Mouse (Mus musculus) lung, embryonic 14.5 days (tissue): ENCODE measurements around the gene Gm20741. TPM values are rescaled to one million over a fixed set of nuclear protein-coding genes. Genes with fewer than 3 reads are reported as not detected.

ENCODE experiments used
- ATAC-seq: fragments of 200-750 bp; cut with Nextera tagmentation; 2 replicates; pipeline ENCODE4 v1.8.0; 2017; ENCODE audit warnings: mild to moderate bottlenecking, moderate TSS enrichment, moderate library complexity; ENCODE audit not compliant: insufficient read depth
- DNase-seq: peaks from one replicate; pipeline ENCODE4 v3.0.0-alpha.2; 2015
- H3K27ac ChIP-seq: fragments of 300-500 bp; sonication (generic); 2 replicates; pipeline ENCODE4 v1.5.1; 2014; ENCODE audit warnings: low read depth, mild to moderate bottlenecking, moderate library complexity
- H3K27me3 ChIP-seq: fragments of 300-500 bp; sonication (generic); 2 replicates; pipeline ENCODE4 v1.6.1; 2014; ENCODE audit warnings: low read length, control low read depth; ENCODE audit not compliant: insufficient read depth
- H3K36me3 ChIP-seq: fragments of 300-500 bp; sonication (generic); 2 replicates; pipeline ENCODE4 v1.6.1; 2014; ENCODE audit warnings: control low read depth; ENCODE audit not compliant: insufficient read depth
- H3K4me1 ChIP-seq: fragments of 300-500 bp; sonication (generic); 2 replicates; pipeline ENCODE4 v1.6.1; 2014; ENCODE audit warnings: antibody characterized with exemption, control low read depth; ENCODE audit not compliant: insufficient read depth
- H3K4me2 ChIP-seq: fragments of 300-500 bp; sonication (generic); 2 replicates; pipeline ENCODE4 v1.6.1; 2014; ENCODE audit warnings: mild to moderate bottlenecking
- H3K4me3 ChIP-seq: fragments of 300-500 bp; sonication (generic); 2 replicates; pipeline ENCODE4 v1.5.1; 2014; ENCODE audit warnings: low read depth, low read length
- H3K9ac ChIP-seq: fragments of 300-500 bp; sonication (generic); 2 replicates; pipeline ENCODE4 v1.6.1; 2014
- H3K9me3 ChIP-seq: fragments of 300-500 bp; sonication (generic); 2 replicates; pipeline ENCODE4 v1.6.1; 2016; ENCODE audit warnings: low read depth, low read length, control low read depth
- CTCF ChIP-seq: IDR thresholded peaks from 2 replicates; pipeline ENCODE4 v1.5.1; 2016; ENCODE audit warnings: antibody characterized with exemption, low read depth
- WGBS: fragments of 180-500 bp; shearing (Covaris S2); extraction: QIAGEN DNeasy Blood & Tissue Kit; methylation state at CpG from one replicate; pipeline ENCODE4 v1.1.7; 2014; 5-methylcytosine and 5-hydroxymethylcytosine counted together
- polyA plus RNA-seq: library from polyadenylated mRNA; unstranded; fragments of >200 nt; fragmentation: Nextera tagmentation; extraction: Ambion mirVana; gene quantifications from 2 replicates; pipeline ENCODE4 v1.2.1, GENCODE M21; 2014

The Gm20741 gene
- polyA plus RNA-seq, 1 experiment from 2014 or later, result not detected

DNA sequence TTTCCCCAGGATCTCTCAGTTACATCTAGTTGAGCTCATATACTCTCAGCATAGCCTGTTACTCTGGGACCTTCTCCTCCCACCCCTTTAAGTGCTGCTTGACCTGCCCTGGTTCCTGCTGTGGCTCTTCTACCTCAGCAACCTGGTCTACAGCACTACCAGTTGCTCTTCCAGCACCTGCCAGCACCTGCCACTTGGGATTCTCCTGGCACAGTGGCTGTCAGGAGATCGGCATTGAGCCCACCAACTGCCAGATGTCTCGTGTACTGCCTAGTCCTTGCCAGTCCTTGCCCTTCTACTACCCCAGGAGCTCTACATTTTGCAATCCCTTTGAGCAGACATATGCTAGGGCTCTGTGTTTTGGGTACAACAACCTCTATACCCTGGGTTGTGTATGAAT lies 25.2 kb downstream of the Gm20741 start:
- H3K4me3 ChIP-seq, result no peak overlapping the region
- ATAC-seq (no peak), DNase-seq (no peak)
- H3K27ac ChIP-seq, result no peak overlapping the region
- H3K4me2 ChIP-seq, result no peak overlapping the region
- no peak for TF ChIP-seq CTCF
- no peaks in the 10 kb centered on the region for H3K36me3 ChIP-seq
- H3K9me3 ChIP-seq, result no peaks in the 10 kb centered on the region
- H3K9ac ChIP-seq, result no peak overlapping the region
- no peaks in the 10 kb centered on the region for H3K27me3 ChIP-seq
- H3K4me1 ChIP-seq, result no peaks in the 10 kb centered on the region
- WGBS, result 69% methylated on average over 2 of the region's 2 CpGs

DNA sequence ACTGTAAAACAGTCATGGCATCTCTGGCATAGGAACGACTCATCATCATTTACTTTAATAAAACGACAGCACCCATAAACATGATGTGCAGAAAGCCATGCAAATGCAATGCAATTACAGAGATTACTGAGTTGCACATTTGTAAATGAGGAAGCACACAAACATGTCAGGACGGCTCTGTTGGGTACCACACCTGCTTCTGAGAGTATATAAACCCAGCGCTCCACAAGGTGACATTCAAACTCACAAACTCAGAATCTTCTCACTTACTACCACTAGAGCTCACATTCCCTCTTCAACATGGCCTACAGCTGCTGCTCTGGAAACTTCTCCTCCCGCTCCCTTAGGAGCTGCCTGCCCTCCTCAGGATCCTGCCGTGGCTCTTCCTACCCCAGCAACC lies 34.4 kb downstream of the Gm20741 start, which contains the start of gene Gm5965:
Gm5965 (plus strand) TSS at position 301 of the 400 bp plus-strand sequence.
- Histone ChIP-seq H3K4me2 (no peak within 1 kb of the TSS), H3K4me1 (no peaks in the 10 kb centered on the region), H3K9me3 (no peaks in the 10 kb centered on the region), H3K27me3 (no peaks in the 10 kb centered on the region), H3K4me3 (no peak within 1 kb of the TSS), H3K9ac (no peak within 1 kb of the TSS), H3K36me3 (no peaks in the 10 kb centered on the region), H3K27ac (no peak within 1 kb of the TSS)
- WGBS, result 81% methylated on average over 5 of the region's 6 CpGs
- DNase-seq (no peak), ATAC-seq (no peak)
- no peak for TF ChIP-seq CTCF

DNA sequence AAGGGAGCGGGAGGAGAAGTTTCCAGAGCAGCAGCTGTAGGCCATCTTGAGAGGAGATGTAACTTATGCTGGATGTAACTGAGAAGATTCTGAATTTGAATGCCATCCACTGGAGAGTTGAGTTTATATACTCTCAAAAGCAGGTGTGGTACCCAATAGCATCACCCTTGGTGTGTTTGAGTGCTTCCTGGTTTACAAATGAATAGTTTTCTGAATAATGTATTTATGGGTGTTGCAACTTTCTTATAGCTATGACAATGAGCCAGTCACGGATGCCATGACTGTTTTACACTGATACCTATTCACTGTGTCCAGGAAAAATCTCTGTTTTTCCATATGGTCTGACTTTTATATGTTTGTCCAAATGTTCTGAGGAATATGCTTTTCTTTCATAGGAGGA lies 37.9 kb downstream of the Gm20741 start, which contains the start of gene 2310057N15Rik:
2310057N15Rik (minus strand) TSS at position 101 of the 400 bp plus-strand sequence.
- H3K4me3 ChIP-seq, result no peak within 1 kb of the TSS
- H3K4me2 ChIP-seq, result no peak within 1 kb of the TSS
- no peak for TF ChIP-seq CTCF
- ATAC-seq (no peak), DNase-seq (no peak)
- no peak within 1 kb of the TSS for H3K27ac ChIP-seq
- H3K36me3 ChIP-seq, result no peaks in the 10 kb centered on the region
- H3K9ac ChIP-seq, result no peak within 1 kb of the TSS
- H3K4me1 ChIP-seq, result no peaks in the 10 kb centered on the region
- H3K27me3 ChIP-seq, result no peaks in the 10 kb centered on the region
- WGBS, result 85% methylated on average over 2 of the region's 2 CpGs
- no peaks in the 10 kb centered on the region for H3K9me3 ChIP-seq

Other genes starting within 250 kb of the Gm20741 start
- 2.3 and 2.7 TPM in 2 replicates for gene Cldn8, start 249.0 kb downstream of the Gm20741 start, polyA plus RNA-seq
- gene Krtap24-1, start 199.9 kb downstream of the Gm20741 start, polyA plus RNA-seq, result not detected in 2 replicates
- not detected in 2 replicates for gene 2310079G19Rik, start 184.6 kb downstream of the Gm20741 start, polyA plus RNA-seq
- not detected in 2 replicates for gene Krtap26-1, start 164.4 kb downstream of the Gm20741 start, polyA plus RNA-seq
- gene Krtap27-1, start 140.5 kb downstream of the Gm20741 start, polyA plus RNA-seq, result not detected in 2 replicates
- not detected in 2 replicates for gene 2310061N02Rik, start 104.3 kb downstream of the Gm20741 start, polyA plus RNA-seq
- not detected in 2 replicates for gene Krtap13-1, start 83.4 kb downstream of the Gm20741 start, polyA plus RNA-seq
- gene Krtap13, start 60.6 kb downstream of the Gm20741 start, polyA plus RNA-seq, result not detected in 2 replicates
- gene 2310034C09Rik, start 53.4 kb downstream of the Gm20741 start, polyA plus RNA-seq, result not detected in 2 replicates
- gene 2310057N15Rik, start 38.0 kb downstream of the Gm20741 start, polyA plus RNA-seq, result not detected in 2 replicates
- not detected in 2 replicates for gene Gm5965, start 34.3 kb downstream of the Gm20741 start, polyA plus RNA-seq
- not detected in 2 replicates for gene Krtap15, start 8.0 kb upstream of the Gm20741 start, polyA plus RNA-seq
- gene Krtap14, start 13.9 kb upstream of the Gm20741 start, polyA plus RNA-seq, result not detected in 2 replicates
- gene Krtap19-1, start 57.2 kb upstream of the Gm20741 start, polyA plus RNA-seq, result not detected in 2 replicates
- gene Krtap19-2, start 62.0 kb upstream of the Gm20741 start, polyA plus RNA-seq, result not detected in 2 replicates
- gene Krtap19-3, start 65.8 kb upstream of the Gm20741 start, polyA plus RNA-seq, result not detected in 2 replicates
- gene Krtap19-4, start 72.9 kb upstream of the Gm20741 start, polyA plus RNA-seq, result not detected in 2 replicates
- gene Krtap19-5, start 84.2 kb upstream of the Gm20741 start, polyA plus RNA-seq, result not detected in 2 replicates
- gene Krtap19-9b, start 120.0 kb upstream of the Gm20741 start, polyA plus RNA-seq, result not detected in 2 replicates
- not detected in 2 replicates for gene Krtap16-3, start 150.7 kb upstream of the Gm20741 start, polyA plus RNA-seq
- not detected in 2 replicates for gene Krtap22-2, start 198.5 kb upstream of the Gm20741 start, polyA plus RNA-seq
- gene Gm10229, start 203.1 kb upstream of the Gm20741 start, polyA plus RNA-seq, result not detected in 2 replicates
- not detected in 2 replicates for gene Krtap6-1, start 219.5 kb upstream of the Gm20741 start, polyA plus RNA-seq
- not detected in 2 replicates for gene Gm10228, start 229.3 kb upstream of the Gm20741 start, polyA plus RNA-seq
- gene Krtap6-5, start 235.7 kb upstream of the Gm20741 start, polyA plus RNA-seq, result not detected in 2 replicates